Mouse (Mus musculus) midbrain, postnatal 0 days (tissue): ENCODE measurements at regions not wholly inside any gene's neighbourhood (a gene's known extent, or its start where the extent isn't known, plus 50 kb on each side); places are given as distances from the start of the nearest gene placed in this dataset.

ENCODE experiments used
- ATAC-seq: fragments of 200-750 bp; cut with Nextera tagmentation; 2 replicates; pipeline ENCODE4 v1.8.0; 2017; ENCODE audit warnings: moderate number of reproducible peaks, mild to moderate bottlenecking, moderate TSS enrichment, moderate library complexity; ENCODE audit not compliant: low FRiP score
- DNase-seq: peaks from one replicate; pipeline ENCODE4 v3.0.0-alpha.2; 2015; ENCODE audit warnings: low spot score
- H3K27ac ChIP-seq: fragments of 300-500 bp; sonication (generic); 2 replicates; pipeline ENCODE4 v1.5.1; 2014; ENCODE audit warnings: low read depth, mild to moderate bottlenecking, low read length, mixed read lengths
- H3K27me3 ChIP-seq: fragments of 300-500 bp; sonication (generic); 2 replicates; pipeline ENCODE4 v1.6.1; 2014; ENCODE audit warnings: low read length, control low read depth, mixed read lengths; ENCODE audit not compliant: insufficient read depth
- H3K36me3 ChIP-seq: fragments of 300-500 bp; sonication (generic); 2 replicates; pipeline ENCODE4 v1.6.1; 2014; ENCODE audit warnings: low read length, control low read depth, mixed read lengths; ENCODE audit not compliant: insufficient read depth
- H3K4me1 ChIP-seq: fragments of 300-500 bp; sonication (generic); 2 replicates; pipeline ENCODE4 v1.6.1; 2014; ENCODE audit warnings: mild to moderate bottlenecking, control low read depth, antibody characterized with exemption, low read length, mixed read lengths; ENCODE audit not compliant: insufficient read depth
- H3K4me2 ChIP-seq: fragments of 300-500 bp; sonication (generic); 2 replicates; pipeline ENCODE4 v1.6.1; 2014; ENCODE audit warnings: low read depth, mild to moderate bottlenecking, low read length, mixed read lengths; ENCODE audit not compliant: poor library complexity, severe bottlenecking
- H3K4me3 ChIP-seq: fragments of 300-500 bp; sonication (generic); 2 replicates; pipeline ENCODE4 v1.5.1; 2014; ENCODE audit warnings: low read depth, mild to moderate bottlenecking, low read length, moderate library complexity
- H3K9ac ChIP-seq: fragments of 300-500 bp; sonication (generic); replicated peaks from 2 replicates; pipeline ENCODE4 v1.6.1; 2014; ENCODE audit warnings: mild to moderate bottlenecking, low read length, moderate library complexity, mixed read lengths; ENCODE audit not compliant: poor library complexity, severe bottlenecking
- H3K9me3 ChIP-seq: fragments of 300-500 bp; sonication (generic); 2 replicates; pipeline ENCODE4 v1.6.1; 2016; ENCODE audit warnings: low read length, control low read depth
- CTCF ChIP-seq: IDR thresholded peaks from 2 replicates; pipeline ENCODE4 v1.5.1; 2016; ENCODE audit warnings: antibody characterized with exemption, mild to moderate bottlenecking
- WGBS: fragments of 180-500 bp; shearing (Covaris S2); extraction: QIAGEN DNeasy Blood & Tissue Kit; methylation state at CpG from one replicate; pipeline ENCODE4 v1.1.7; 2014; 5-methylcytosine and 5-hydroxymethylcytosine counted together

- 76% methylated on average over 3 of the region's 3 CpGs for WGBS
These were observed 161.5 kb upstream of the Prox1 start for GRCm38 (mm10) chr1:190332001-190332400.

GRCm38 (mm10) chr1:190324562-190324961, 154.0 kb upstream of the Prox1 start:
- WGBS, result 95% methylated on average over 6 of the region's 6 CpGs
- no peak for TF ChIP-seq CTCF

More at GRCm38 (mm10) chr1:190332001-190332400, 161.5 kb upstream of the Prox1 start:
- Histone ChIP-seq H3K27ac (no peak overlapping the region), H3K9me3 (no peaks in the 10 kb centered on the region), H3K36me3 (no peaks in the 10 kb centered on the region), H3K4me1 (no peaks in the 10 kb centered on the region), H3K4me3 (no peak overlapping the region), H3K9ac (no peak overlapping the region), H3K27me3 (no peaks in the 10 kb centered on the region), H3K4me2 (no peak overlapping the region)
- DNase-seq (no peak), ATAC-seq (no peak)
- TF ChIP-seq CTCF, result no peak

GRCm38 (mm10) chr1:190323671-190324070, 153.2 kb upstream of the Prox1 start:
- DNase-seq, result no peak

More at GRCm38 (mm10) chr1:190324562-190324961, 154.0 kb upstream of the Prox1 start:
- Histone ChIP-seq H3K4me3 (no peak overlapping the region), H3K9me3 (no peaks in the 10 kb centered on the region), H3K4me2 (no peak overlapping the region), H3K4me1 (no peaks in the 10 kb centered on the region), H3K27ac (no peak overlapping the region), H3K36me3 (no peaks in the 10 kb centered on the region), H3K9ac (no peak overlapping the region), H3K27me3 (no peaks in the 10 kb centered on the region)
- no peak for DNase-seq
- no peak for ATAC-seq

GRCm38 (mm10) chr1:190316175-190316574, 145.7 kb upstream of the Prox1 start:
- DNase-seq, result no peak
- Histone ChIP-seq H3K4me3 (no peak overlapping the region), H3K4me1 (no peaks in the 10 kb centered on the region), H3K27ac (no peak overlapping the region), H3K36me3 (no peaks in the 10 kb centered on the region), H3K9me3 (no peaks in the 10 kb centered on the region), H3K9ac (no peak overlapping the region), H3K4me2 (no peak overlapping the region), H3K27me3 (no peaks in the 10 kb centered on the region)
- 82% methylated on average over 5 of the region's 5 CpGs for WGBS
- no peak for TF ChIP-seq CTCF
- ATAC-seq, result no peak

More at GRCm38 (mm10) chr1:190323671-190324070, 153.2 kb upstream of the Prox1 start:
- no peak overlapping the region for H3K27ac ChIP-seq
- H3K9me3 ChIP-seq, result no peaks in the 10 kb centered on the region
- no peak overlapping the region for H3K4me3 ChIP-seq
- H3K36me3 ChIP-seq, result no peaks in the 10 kb centered on the region
- no peak overlapping the region for H3K9ac ChIP-seq
- H3K4me2 ChIP-seq, result no peak overlapping the region
- no peak for ATAC-seq
- no peaks in the 10 kb centered on the region for H3K27me3 ChIP-seq
- no peaks in the 10 kb centered on the region for H3K4me1 ChIP-seq
- TF ChIP-seq CTCF, result no peak
- 78% methylated on average over 9 of the region's 9 CpGs for WGBS

- H3K4me2 ChIP-seq, result no peak overlapping the region
- ATAC-seq, result no peak
- H3K9me3 ChIP-seq, result no peaks in the 10 kb centered on the region
- no peak overlapping the region for H3K27ac ChIP-seq
- H3K36me3 ChIP-seq, result no peaks in the 10 kb centered on the region
- H3K4me3 ChIP-seq, result no peak overlapping the region
- no peak overlapping the region for H3K9ac ChIP-seq
- no peaks in the 10 kb centered on the region for H3K27me3 ChIP-seq
- no peaks in the 10 kb centered on the region for H3K4me1 ChIP-seq
- 91% methylated on average over 6 of the region's 6 CpGs for WGBS
- TF ChIP-seq CTCF, result no peak
- DNase-seq, result no peak
These were observed 139.3 kb upstream of the Prox1 start for GRCm38 (mm10) chr1:190309831-190310230.

- Histone ChIP-seq H3K4me2 (no peak overlapping the region), H3K4me3 (no peak overlapping the region), H3K36me3 (no peaks in the 10 kb centered on the region), H3K27ac (no peak overlapping the region), H3K9me3 (no peaks in the 10 kb centered on the region), H3K27me3 (no peaks in the 10 kb centered on the region), H3K4me1 (no peaks in the 10 kb centered on the region), H3K9ac (no peak overlapping the region)
- DNase-seq (no peak), ATAC-seq (no peak)
- WGBS, result 93% methylated on average over 3 of the region's 3 CpGs
- TF ChIP-seq CTCF, result no peak
These were observed 137.2 kb upstream of the Prox1 start for GRCm38 (mm10) chr1:190307751-190308150.
